10 mouse cellular contexts compared by ENCODE assay signal in the genomic region with DNA sequence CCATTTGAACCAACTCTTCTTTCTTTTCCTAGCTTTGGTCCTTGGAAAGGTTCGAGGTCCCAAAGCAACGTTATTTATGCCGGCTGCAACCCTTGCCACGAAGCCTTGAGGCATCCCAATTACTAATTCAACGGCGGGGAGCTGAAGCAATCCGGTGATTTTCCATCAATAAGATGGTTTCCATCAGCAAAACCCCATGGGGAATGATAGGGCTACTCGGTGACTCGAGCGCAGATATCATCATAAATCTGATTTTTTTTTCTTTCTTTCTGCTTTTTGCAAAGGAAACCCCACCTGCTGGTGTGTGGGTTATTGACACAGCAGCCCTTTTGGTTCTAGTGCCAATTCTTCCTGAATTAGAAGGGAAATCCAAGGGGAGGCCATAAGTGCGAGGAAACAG. TPM values are rescaled to one million over a fixed set of nuclear protein-coding genes. Genes with fewer than 3 reads are reported as not detected.
A peak's percentile ranks its signal among the peaks of the same experiment; 100 is the strongest.
DNase-seq lines count a peak whose midpoint lies in the region; TF ChIP-seq lines count a peak whose summit lies in the region.
"Had no signal": no experiment of that assay in that cellular context is flagged by ENCODE, and none has a peak within 500 bp of the region (broad histone marks: within the 10 kb centered on the region; RNA-seq: fewer than 3 reads in every experiment).

No protein-coding gene starts in this region.

- intact Hi-C loops in heart, adult 2 months (cut with DNase I), result no loop called here
- intact Hi-C loops in heart, postnatal 10 days (cut with DNase I), result no loop called here

- TF ChIP-seq CTCF in heart, adult 2 months (IDR thresholded peaks at IDR 0.05), result peak; percentile 40
- TF ChIP-seq CTCF in layer of hippocampus, adult 2 months (conservative IDR thresholded peaks at IDR 0.05), result peak; percentile 20; the same call in 1 of the 2 replicates

- peaks cover 17% of the 10 kb centered on the region for H3K4me1 ChIP-seq in heart, adult 2 months (ENCODE audit: control insufficient read depth, insufficient read depth, low read length)

- TF ChIP-seq EP300 in heart, adult 2 months (IDR thresholded peaks at IDR 0.05; ENCODE audit: insufficient read depth, low read depth, low read length), result no peak

- peak; percentile 25 to 28 for DNase-seq in heart, adult 2 months
- DNase-seq in heart, postnatal 10 days, result no peak
- no peak for DNase-seq in layer of hippocampus, adult 2 months (ENCODE audit: low spot score in 2 of 2)
- DNase-seq in layer of hippocampus, adult 11-12 months (ENCODE audit: low spot score), result no peak
- DNase-seq in 3T3-L1 (ENCODE audit: low read depth, low spot score) (peak; percentile 64), NIH3T3 (ENCODE audit: low read depth) (peak; percentile 72)
- no peak for DNase-seq in right cerebral cortex, adult 18-20 months
- no peak for DNase-seq in urinary bladder, postnatal 10 days (ENCODE audit: low spot score)
- DNase-seq: cerebellum, adult 2 months had no signal

- no peaks in the 10 kb centered on the region for H3K27me3 ChIP-seq in heart, adult 2 months (ENCODE audit: control insufficient read depth, insufficient read depth, low read length)

- H3K36me3 ChIP-seq in heart, adult 2 months (ENCODE audit: control insufficient read depth, insufficient read depth, low read length), result peaks cover 11% of the 10 kb centered on the region

- H3K9ac ChIP-seq in heart, adult 2 months (ENCODE audit: low read depth, low read length), result no peak overlapping the region

- peak overlapping the region; percentile 75 for H3K27ac ChIP-seq in heart, adult 2 months
- H3K27ac ChIP-seq in layer of hippocampus, adult 2 months, result no peak overlapping the region

- WGBS in heart, adult 2 months, result 37% methylated on average over 11 of the region's 11 CpGs

- no peaks in the 10 kb centered on the region for H3K79me2 ChIP-seq in heart, adult 2 months (replicated peaks; ENCODE audit: control insufficient read depth, insufficient read depth, low read length)

- no peak overlapping the region for H3K4me3 ChIP-seq in heart, adult 2 months
- no peak overlapping the region for H3K4me3 ChIP-seq in layer of hippocampus, adult 2 months

- TF ChIP-seq POLR2A in heart, adult 2 months (IDR thresholded peaks at IDR 0.05; ENCODE audit: insufficient read depth, low read depth, low read length), result no peak

RNA-seq across cellular contexts. Expression of gene Plpp1, which starts 28.3 kb away (rescaled TPM):
- 10 to 100 TPM; 51.5 to 51.6 TPM for total RNA-seq in heart, adult 2 months (2021)
- polyA plus RNA-seq in heart, adult 2 months (2012; rRNA removed), result 70.0 and 106 TPM in 2 replicates
- 10 to 100 TPM; 89.0 to 90.0 TPM for total RNA-seq in heart, postnatal 10 days (2021)
- 10 to 100 TPM; 30.4 to 30.8 TPM for total RNA-seq in layer of hippocampus, adult 2 months (2021)
- total RNA-seq: granulocyte monocyte progenitor cell, adult 5-6 weeks had no signal

Comparison
In these comparisons a context has a peak if more than half of its experiments do, and no peak if none do; other contexts are left out.
1. DNase-seq: peak in heart, adult 2 months (2 of 2), 3T3-L1 (single experiment) and NIH3T3 (single experiment); none in heart, postnatal 10 days (0 of 2), layer of hippocampus, adult 2 months (0 of 2), layer of hippocampus, adult 11-12 months (single experiment), right cerebral cortex, adult 18-20 months (single experiment) and urinary bladder, postnatal 10 days (single experiment).